Mouse (Mus musculus) embryonic facial prominence, embryonic 15.5 days (tissue): ENCODE measurements around the gene Slc5a1. TPM values are rescaled to one million over a fixed set of nuclear protein-coding genes. Genes with fewer than 3 reads are reported as not detected.

ENCODE experiments used
- ATAC-seq: fragments of 200-750 bp; cut with Nextera tagmentation; 2 replicates; pipeline ENCODE4 v1.8.0; 2017; ENCODE audit warnings: low read depth, moderate TSS enrichment; ENCODE audit not compliant: insufficient number of reproducible peaks, low FRiP score, low TSS enrichment
- H3K27ac ChIP-seq: fragments of 300-500 bp; sonication (generic); replicated peaks from 2 replicates; pipeline ENCODE4 v1.5.1; 2015; ENCODE audit warnings: mild to moderate bottlenecking, inconsistent platforms
- H3K27me3 ChIP-seq: fragments of 300-500 bp; sonication (generic); 2 replicates; pipeline ENCODE4 v1.6.1; 2015; ENCODE audit warnings: inconsistent platforms
- H3K36me3 ChIP-seq: fragments of 300-500 bp; sonication (generic); 2 replicates; pipeline ENCODE4 v1.6.1; 2015; ENCODE audit warnings: mild to moderate bottlenecking, inconsistent platforms
- H3K4me1 ChIP-seq: fragments of 300-500 bp; sonication (generic); 2 replicates; pipeline ENCODE4 v1.6.1; 2015; ENCODE audit warnings: inconsistent platforms
- H3K4me2 ChIP-seq: fragments of 300-500 bp; sonication (generic); replicated peaks from 2 replicates; pipeline ENCODE4 v1.6.1; 2015; ENCODE audit warnings: mild to moderate bottlenecking, inconsistent platforms
- H3K4me3 ChIP-seq: fragments of 300-500 bp; sonication (generic); replicated peaks from 2 replicates; pipeline ENCODE4 v1.5.1; 2015; ENCODE audit warnings: mild to moderate bottlenecking, inconsistent platforms
- H3K9ac ChIP-seq: fragments of 300-500 bp; sonication (generic); 2 replicates; pipeline ENCODE4 v1.6.1; 2015; ENCODE audit warnings: inconsistent platforms
- H3K9me3 ChIP-seq: fragments of 300-500 bp; sonication (generic); replicated peaks from 2 replicates; pipeline ENCODE4 v1.6.1; 2016; ENCODE audit warnings: inconsistent platforms
- WGBS: fragments of 180-500 bp; shearing (Covaris S2); methylation state at CpG from one replicate; pipeline ENCODE4 v1.1.7; 2015; 5-methylcytosine and 5-hydroxymethylcytosine counted together
- polyA plus RNA-seq: library from polyadenylated mRNA; unstranded; fragments of >200 nt; fragmentation: Nextera tagmentation; extraction: Ambion mirVana; gene quantifications from 2 replicates; pipeline ENCODE4 v1.2.1, GENCODE M21; 2015

Slc5a1 gene
- polyA plus RNA-seq, 1 experiment from 2014 or later = 2.0 TPM

- Histone ChIP-seq H3K4me2 (no peak overlapping the region), H3K9ac (no peak overlapping the region), H3K4me3 (no peak overlapping the region), H3K27me3 (no peaks in the 10 kb centered on the region), H3K36me3 (no peaks in the 10 kb centered on the region), H3K27ac (no peak overlapping the region), H3K9me3 (no peaks in the 10 kb centered on the region), H3K4me1 (no peaks in the 10 kb centered on the region)
- ATAC-seq = no peak
- WGBS = 52% methylated on average over 9 of the region's 9 CpGs
These were observed 91.3 kb downstream of the Slc5a1 start for GRCm38 (mm10) chr5:33195246-33195852.

GRCm38 (mm10) chr5:33200071-33200470, 96.1 kb downstream of the Slc5a1 start:
- no peak overlapping the region for H3K4me2 ChIP-seq
- WGBS = 44% methylated on average over 1 of the region's 1 CpGs
- H3K4me3 ChIP-seq = no peak overlapping the region
- no peak for ATAC-seq
- H3K9me3 ChIP-seq = no peaks in the 10 kb centered on the region
- H3K27ac ChIP-seq = no peak overlapping the region
- H3K4me1 ChIP-seq = 0 out of 2 replicates have a peak, but pooled peaks cover 4% of the 10 kb centered on the region
- H3K9ac ChIP-seq = no peak overlapping the region
- no peaks in the 10 kb centered on the region for H3K36me3 ChIP-seq
- H3K27me3 ChIP-seq = peaks cover 3% of the 10 kb centered on the region; the same call in 1 of the 2 replicates

GRCm38 (mm10) chr5:33201697-33202096, 97.7 kb downstream of the Slc5a1 start:
- Histone ChIP-seq H3K27ac (no peak overlapping the region), H3K9me3 (no peaks in the 10 kb centered on the region), H3K36me3 (no peaks in the 10 kb centered on the region), H3K4me1 (0 out of 2 replicates have a peak, but pooled peaks cover 4% of the 10 kb centered on the region), H3K27me3 (peaks cover 3% of the 10 kb centered on the region; the same call in 1 of the 2 replicates), H3K9ac (no peak overlapping the region), H3K4me3 (no peak overlapping the region), H3K4me2 (no peak overlapping the region)
- ATAC-seq = no peak
- 55% methylated on average over 13 of the region's 13 CpGs for WGBS

GRCm38 (mm10) chr5:33202516-33203170, 98.6 kb downstream of the Slc5a1 start:
- Histone ChIP-seq H3K27me3 (peaks cover 3% of the 10 kb centered on the region; the same call in 1 of the 2 replicates), H3K4me3 (no peak overlapping the region), H3K9me3 (no peaks in the 10 kb centered on the region), H3K27ac (no peak overlapping the region), H3K36me3 (no peaks in the 10 kb centered on the region), H3K4me2 (no peak overlapping the region), H3K4me1 (0 out of 2 replicates have a peak, but pooled peaks cover 4% of the 10 kb centered on the region), H3K9ac (no peak overlapping the region)
- WGBS = 84% methylated on average over 13 of the region's 13 CpGs
- ATAC-seq = no peak

GRCm38 (mm10) chr5:33203171-33203565, 99.1 kb downstream of the Slc5a1 start:
- H3K4me2 ChIP-seq = no peak overlapping the region
- no peak for ATAC-seq
- peaks cover 3% of the 10 kb centered on the region; the same call in 1 of the 2 replicates for H3K27me3 ChIP-seq
- H3K4me3 ChIP-seq = no peak overlapping the region
- H3K4me1 ChIP-seq = 0 out of 2 replicates have a peak, but pooled peaks cover 4% of the 10 kb centered on the region
- H3K27ac ChIP-seq = no peak overlapping the region
- H3K36me3 ChIP-seq = no peaks in the 10 kb centered on the region
- H3K9ac ChIP-seq = no peak overlapping the region
- 76% methylated on average over 6 of the region's 6 CpGs for WGBS
- H3K9me3 ChIP-seq = no peaks in the 10 kb centered on the region

GRCm38 (mm10) chr5:33203691-33204242, 99.7 kb downstream of the Slc5a1 start:
- ATAC-seq = peak; percentile 67; the same call in 1 of the 2 replicates
- 8% methylated on average over 9 of the region's 9 CpGs for WGBS
- no peaks in the 10 kb centered on the region for H3K36me3 ChIP-seq
- H3K27me3 ChIP-seq = peaks cover 3% of the 10 kb centered on the region; the same call in 1 of the 2 replicates
- H3K4me3 ChIP-seq = peak overlapping the region; percentile 27
- H3K27ac ChIP-seq = no peak overlapping the region
- H3K4me1 ChIP-seq = 0 out of 2 replicates have a peak, but pooled peaks cover 4% of the 10 kb centered on the region
- H3K4me2 ChIP-seq = peak overlapping the region; percentile 45
- no peaks in the 10 kb centered on the region for H3K9me3 ChIP-seq
- no peak overlapping the region for H3K9ac ChIP-seq

GRCm38 (mm10) chr5:33204284-33204683, 100.3 kb downstream of the Slc5a1 start:
- ATAC-seq = no peak; the same call in 1 of the 2 replicates
- Histone ChIP-seq H3K4me2 (no peak overlapping the region; the same call in 1 of the 2 replicates), H3K9me3 (no peaks in the 10 kb centered on the region), H3K9ac (no peak overlapping the region), H3K4me1 (0 out of 2 replicates have a peak, but pooled peaks cover 4% of the 10 kb centered on the region), H3K27me3 (peaks cover 3% of the 10 kb centered on the region; the same call in 1 of the 2 replicates), H3K27ac (no peak overlapping the region), H3K4me3 (no peak overlapping the region), H3K36me3 (no peaks in the 10 kb centered on the region)
- 63% methylated on average over 7 of the region's 7 CpGs for WGBS

- Histone ChIP-seq H3K27ac (no peak overlapping the region), H3K4me1 (0 out of 2 replicates have a peak, but pooled peaks cover 4% of the 10 kb centered on the region), H3K27me3 (peaks cover 3% of the 10 kb centered on the region; the same call in 1 of the 2 replicates), H3K4me3 (no peak overlapping the region), H3K4me2 (no peak overlapping the region), H3K9me3 (no peaks in the 10 kb centered on the region), H3K36me3 (no peaks in the 10 kb centered on the region), H3K9ac (no peak overlapping the region)
- ATAC-seq = no peak
- WGBS = 87% methylated on average over 7 of the region's 7 CpGs
These were observed 102.3 kb downstream of the Slc5a1 start for GRCm38 (mm10) chr5:33206328-33206727.

- no peak for ATAC-seq
- no peak overlapping the region for H3K4me2 ChIP-seq
- peaks cover 3% of the 10 kb centered on the region; the same call in 1 of the 2 replicates for H3K27me3 ChIP-seq
- H3K4me3 ChIP-seq = no peak overlapping the region
- H3K4me1 ChIP-seq = 0 out of 2 replicates have a peak, but pooled peaks cover 4% of the 10 kb centered on the region
- H3K9ac ChIP-seq = no peak overlapping the region
- H3K36me3 ChIP-seq = no peaks in the 10 kb centered on the region
- 53% methylated on average over 9 of the region's 9 CpGs for WGBS
- no peak overlapping the region for H3K27ac ChIP-seq
- no peaks in the 10 kb centered on the region for H3K9me3 ChIP-seq
These were observed 103.1 kb downstream of the Slc5a1 start for GRCm38 (mm10) chr5:33207136-33207535.

GRCm38 (mm10) chr5:33208533-33209245, 104.7 kb downstream of the Slc5a1 start:
- no peak overlapping the region for H3K9ac ChIP-seq
- 57% methylated on average over 14 of the region's 14 CpGs for WGBS
- no peak for ATAC-seq
- H3K27me3 ChIP-seq = no peaks in the 10 kb centered on the region
- 0 out of 2 replicates have a peak, but pooled peaks cover 4% of the 10 kb centered on the region for H3K4me1 ChIP-seq
- H3K4me2 ChIP-seq = no peak overlapping the region
- H3K27ac ChIP-seq = no peak overlapping the region
- no peaks in the 10 kb centered on the region for H3K9me3 ChIP-seq
- H3K36me3 ChIP-seq = no peaks in the 10 kb centered on the region
- no peak overlapping the region for H3K4me3 ChIP-seq

- WGBS = 82% methylated on average over 3 of the region's 3 CpGs
- 0 out of 2 replicates have a peak, but pooled peaks cover 3% of the 10 kb centered on the region for H3K4me1 ChIP-seq
- H3K36me3 ChIP-seq = no peaks in the 10 kb centered on the region
- no peak overlapping the region for H3K27ac ChIP-seq
- no peaks in the 10 kb centered on the region for H3K27me3 ChIP-seq
- ATAC-seq = no peak
- H3K9me3 ChIP-seq = no peaks in the 10 kb centered on the region
- H3K4me2 ChIP-seq = no peak overlapping the region
- no peak overlapping the region for H3K4me3 ChIP-seq
- H3K9ac ChIP-seq = no peak overlapping the region
These were observed 106.5 kb downstream of the Slc5a1 start for GRCm38 (mm10) chr5:33210515-33210914.
